Mouse (Mus musculus) thymus, postnatal 0 days (tissue): ENCODE results near the gene Prdm13. TPM values are rescaled to one million over a fixed set of nuclear protein-coding genes. Genes with fewer than 3 reads are reported as not detected.

Experiments used
- DNase-seq: peaks from one replicate; pipeline ENCODE4 v3.0.0-alpha.2; 2015; ENCODE audit warnings: low spot score
- polyA plus RNA-seq: library from polyadenylated mRNA; unstranded; fragments of >200 nt; fragmentation: Nextera tagmentation; extraction: Ambion mirVana; gene quantifications from 2 replicates; pipeline ENCODE4 v1.2.1, GENCODE M21; 2015

Prdm13 gene
- polyA plus RNA-seq, 1 experiment from 2014 or later = not detected

- DNase-seq = no peak
These were observed 7.4 kb downstream of the Prdm13 start for GRCm38 (mm10) chr4:21678101-21678974.

- no peak for DNase-seq
These were observed 11.1 kb downstream of the Prdm13 start for GRCm38 (mm10) chr4:21674691-21675090.

- no peak for DNase-seq
These were observed 11.7 kb downstream of the Prdm13 start for GRCm38 (mm10) chr4:21674042-21674441.

- DNase-seq = no peak
These were observed 19.8 kb downstream of the Prdm13 start for GRCm38 (mm10) chr4:21665961-21666360.

GRCm38 (mm10) chr4:21658184-21658583, 27.6 kb downstream of the Prdm13 start:
- DNase-seq = no peak

- no peak for DNase-seq
These were observed 56.5 kb downstream of the Prdm13 start for GRCm38 (mm10) chr4:21629275-21629583.

GRCm38 (mm10) chr4:21628367-21629274, 57.1 kb downstream of the Prdm13 start:
- no peak for DNase-seq

Other genes starting within 250 kb of the Prdm13 start
- gene Ccnc, start 41.7 kb upstream of the Prdm13 start, polyA plus RNA-seq = 38.9 and 39.7 TPM in 2 replicates
- 7.5 and 8.3 TPM in 2 replicates for gene Usp45, start 81.2 kb upstream of the Prdm13 start, polyA plus RNA-seq
- gene Tstd3, start 81.2 kb upstream of the Prdm13 start, polyA plus RNA-seq = 9.1 and 9.4 TPM in 2 replicates
- gene Pnisr, start 161.6 kb upstream of the Prdm13 start, polyA plus RNA-seq = 124 and 128 TPM in 2 replicates
- gene Coq3, start 193.7 kb upstream of the Prdm13 start, polyA plus RNA-seq = 14.0 and 14.6 TPM in 2 replicates
- 0.22 and 0.30 TPM in 2 replicates for gene Faxc, start 245.4 kb upstream of the Prdm13 start, polyA plus RNA-seq